Mouse (Mus musculus) liver, embryonic 14.5 days (tissue): ENCODE results near the gene Cd6.

Experiments
- CTCF ChIP-seq: IDR thresholded peaks from 2 replicates; pipeline ENCODE4 v1.5.1; 2016; ENCODE audit warnings: antibody characterized with exemption, low read depth, control low read depth
- EP300 ChIP-seq: IDR thresholded peaks from 2 replicates; pipeline ENCODE4 v1.6.1; 2016; ENCODE audit warnings: antibody characterized with exemption, low read depth

GRCm38 (mm10) chr19:10813039-10813438 is 16.8 kb downstream of the Cd6 start:
- TF ChIP-seq CTCF, result no peak
- TF ChIP-seq EP300, result no peak
